Mouse (Mus musculus): ENCODE data around the gene Hivep2. TPM values are rescaled to one million over a fixed set of nuclear protein-coding genes. Genes with fewer than 3 reads are reported as not detected.

The Hivep2 gene
- polyA plus RNA-seq, 1 experiment from 2014 or later, result 0.32 TPM

DNA sequence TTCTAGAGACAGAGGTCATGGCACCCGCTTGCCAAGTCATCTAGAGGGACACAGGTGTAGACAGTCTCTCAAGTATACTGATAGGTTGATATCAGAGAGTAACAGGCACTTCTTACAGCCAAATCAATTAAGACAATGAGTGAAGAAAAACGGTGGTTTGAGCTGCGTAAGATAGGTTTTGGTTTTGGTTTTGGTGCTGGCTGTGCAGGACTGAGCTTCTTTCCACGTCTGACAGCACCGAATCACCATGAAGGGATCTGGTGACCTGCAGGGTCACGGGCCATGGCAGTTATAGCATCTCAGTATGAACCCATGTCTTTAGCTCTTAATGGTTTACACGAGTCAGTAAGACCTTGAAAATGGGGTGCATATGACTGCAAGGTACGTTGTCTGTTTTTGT lies 84.7 kb downstream of the Hivep2 start:
- no peaks in the 10 kb centered on the region for H3K9me3 ChIP-seq (replicated peaks)
- no peak overlapping the region for H3K4me2 ChIP-seq
- ATAC-seq (ENCODE audit: insufficient read depth), result no peak
- no peak overlapping the region for H3K4me3 ChIP-seq (replicated peaks)
- H3K4me1 ChIP-seq (replicated peaks), result no peaks in the 10 kb centered on the region
- H3K27ac ChIP-seq (replicated peaks), result no peak overlapping the region
- H3K36me3 ChIP-seq (replicated peaks), result no peaks in the 10 kb centered on the region
- 60% methylated on average over 8 of the region's 8 CpGs for WGBS (ENCODE audit: insufficient replicate concordance)
- no peak overlapping the region for H3K9ac ChIP-seq
- H3K27me3 ChIP-seq, result no peaks in the 10 kb centered on the region

DNA sequence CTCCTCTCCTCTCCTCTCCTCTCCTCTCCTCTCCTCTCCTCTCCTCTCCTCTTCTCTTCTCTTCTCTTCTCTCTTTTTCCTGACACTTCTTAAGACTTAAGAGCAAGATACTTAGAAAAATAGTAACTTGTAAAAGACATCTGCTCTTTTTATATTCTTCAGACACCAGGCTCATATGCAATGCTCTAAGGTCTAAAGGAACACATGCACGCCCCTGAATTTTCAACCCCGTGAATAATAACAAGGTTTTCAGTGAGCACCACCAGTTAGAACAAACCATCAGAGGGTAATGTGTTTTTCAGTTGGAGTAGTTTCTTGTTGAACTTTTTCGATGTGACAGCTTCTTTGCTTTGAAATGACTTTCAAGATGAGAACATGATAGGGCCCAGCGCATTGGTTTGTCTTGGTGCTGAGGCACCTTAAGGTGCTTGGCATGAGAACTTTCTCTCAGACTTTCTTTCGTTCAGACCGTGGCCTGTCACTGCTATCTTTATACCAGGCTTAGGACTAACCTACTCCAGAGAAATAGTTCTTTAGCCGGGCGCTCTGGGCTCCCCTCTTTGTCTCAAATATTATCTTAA lies 86.3 kb downstream of the Hivep2 start:
- Histone ChIP-seq H3K4me3 (replicated peaks) (no peak overlapping the region), H3K36me3 (replicated peaks) (no peaks in the 10 kb centered on the region), H3K9me3 (replicated peaks) (no peaks in the 10 kb centered on the region), H3K4me2 (no peak overlapping the region), H3K27me3 (no peaks in the 10 kb centered on the region), H3K4me1 (replicated peaks) (no peaks in the 10 kb centered on the region), H3K27ac (replicated peaks) (no peak overlapping the region), H3K9ac (no peak overlapping the region)
- no peak for ATAC-seq (ENCODE audit: insufficient read depth)
- WGBS (ENCODE audit: insufficient replicate concordance), result 60% methylated on average over 8 of the region's 8 CpGs

DNA sequence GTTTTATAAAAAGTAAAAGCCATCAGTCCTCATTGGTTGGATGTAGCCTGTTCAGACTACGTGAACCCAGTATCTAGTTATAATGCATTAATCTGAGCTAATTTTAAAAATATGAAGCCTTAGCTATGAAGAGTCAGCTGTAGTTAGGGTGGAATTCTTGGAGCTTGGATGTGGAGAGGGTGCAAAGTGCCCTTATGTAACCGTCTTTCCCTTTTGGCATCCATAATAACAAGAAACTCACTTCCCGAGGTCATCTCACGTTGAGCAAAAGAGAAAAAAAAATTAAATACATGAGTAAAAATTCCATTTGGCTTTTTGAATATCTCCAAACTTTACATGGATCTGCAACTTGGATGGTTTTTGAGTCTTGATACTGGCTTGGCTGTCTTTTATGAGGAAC lies 89.0 kb downstream of the Hivep2 start:
- Histone ChIP-seq H3K4me3 (replicated peaks) (no peak overlapping the region), H3K9me3 (replicated peaks) (no peaks in the 10 kb centered on the region), H3K4me1 (replicated peaks) (no peaks in the 10 kb centered on the region), H3K27ac (replicated peaks) (no peak overlapping the region), H3K27me3 (no peaks in the 10 kb centered on the region), H3K4me2 (no peak overlapping the region), H3K36me3 (replicated peaks) (no peaks in the 10 kb centered on the region), H3K9ac (no peak overlapping the region)
- no peak for ATAC-seq (ENCODE audit: insufficient read depth)
- 67% methylated on average over 4 of the region's 4 CpGs for WGBS (ENCODE audit: insufficient replicate concordance)

DNA sequence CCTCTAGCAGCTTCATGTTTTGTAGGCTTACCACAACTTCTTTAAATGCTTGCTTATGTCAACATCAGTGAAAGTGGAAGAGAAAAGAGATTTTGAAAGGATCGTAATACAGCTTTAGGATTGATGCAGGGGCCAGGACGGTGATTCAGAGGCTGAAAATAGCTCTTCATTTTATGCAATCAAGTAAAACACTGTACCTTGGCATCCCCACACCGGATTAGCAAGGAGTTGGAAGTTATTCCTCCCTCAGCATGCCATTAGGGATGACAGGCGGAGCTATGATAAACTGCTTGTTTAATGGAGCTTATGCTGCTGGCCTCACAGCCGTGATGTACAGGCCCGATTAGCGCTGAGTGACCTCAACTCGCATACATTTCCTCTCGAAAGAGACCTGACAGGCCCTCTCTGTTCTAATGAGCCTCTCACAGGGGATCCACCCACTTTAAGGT lies 89.7 kb downstream of the Hivep2 start:
- Histone ChIP-seq H3K4me3 (replicated peaks) (no peak overlapping the region), H3K36me3 (replicated peaks) (no peaks in the 10 kb centered on the region), H3K27ac (replicated peaks) (no peak overlapping the region), H3K9me3 (replicated peaks) (no peaks in the 10 kb centered on the region), H3K4me1 (replicated peaks) (no peaks in the 10 kb centered on the region), H3K9ac (no peak overlapping the region), H3K27me3 (no peaks in the 10 kb centered on the region), H3K4me2 (no peak overlapping the region)
- WGBS (ENCODE audit: insufficient replicate concordance), result 58% methylated on average over 9 of the region's 9 CpGs
- no peak for ATAC-seq (ENCODE audit: insufficient read depth)

DNA sequence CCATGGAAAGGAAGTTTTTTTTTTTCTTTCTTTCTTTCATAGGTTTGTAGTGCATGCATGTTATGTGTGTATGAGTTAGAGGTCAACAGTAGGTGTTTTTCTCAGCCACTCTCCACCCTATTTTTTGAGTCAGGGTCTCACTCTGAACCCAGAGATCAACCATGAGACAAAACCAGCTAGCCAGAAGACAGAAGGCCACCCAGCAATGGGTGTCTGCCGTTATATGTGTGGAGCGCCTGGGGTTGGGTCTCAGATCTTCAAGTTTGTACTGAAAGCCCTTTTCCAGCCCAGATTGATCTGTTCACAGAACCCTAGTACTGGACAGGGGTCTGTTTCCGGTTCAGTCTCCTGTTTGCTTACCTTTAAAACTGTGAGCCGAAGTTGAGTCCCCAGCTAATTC lies 90.2 kb downstream of the Hivep2 start:
- ATAC-seq (ENCODE audit: insufficient read depth), result no peak
- H3K9ac ChIP-seq, result no peak overlapping the region
- no peaks in the 10 kb centered on the region for H3K4me1 ChIP-seq (replicated peaks)
- no peak overlapping the region for H3K4me2 ChIP-seq
- 67% methylated on average over 4 of the region's 4 CpGs for WGBS (ENCODE audit: insufficient replicate concordance)
- H3K36me3 ChIP-seq (replicated peaks), result no peaks in the 10 kb centered on the region
- no peaks in the 10 kb centered on the region for H3K27me3 ChIP-seq
- H3K27ac ChIP-seq (replicated peaks), result no peak overlapping the region
- H3K4me3 ChIP-seq (replicated peaks), result no peak overlapping the region
- no peaks in the 10 kb centered on the region for H3K9me3 ChIP-seq (replicated peaks)

DNA sequence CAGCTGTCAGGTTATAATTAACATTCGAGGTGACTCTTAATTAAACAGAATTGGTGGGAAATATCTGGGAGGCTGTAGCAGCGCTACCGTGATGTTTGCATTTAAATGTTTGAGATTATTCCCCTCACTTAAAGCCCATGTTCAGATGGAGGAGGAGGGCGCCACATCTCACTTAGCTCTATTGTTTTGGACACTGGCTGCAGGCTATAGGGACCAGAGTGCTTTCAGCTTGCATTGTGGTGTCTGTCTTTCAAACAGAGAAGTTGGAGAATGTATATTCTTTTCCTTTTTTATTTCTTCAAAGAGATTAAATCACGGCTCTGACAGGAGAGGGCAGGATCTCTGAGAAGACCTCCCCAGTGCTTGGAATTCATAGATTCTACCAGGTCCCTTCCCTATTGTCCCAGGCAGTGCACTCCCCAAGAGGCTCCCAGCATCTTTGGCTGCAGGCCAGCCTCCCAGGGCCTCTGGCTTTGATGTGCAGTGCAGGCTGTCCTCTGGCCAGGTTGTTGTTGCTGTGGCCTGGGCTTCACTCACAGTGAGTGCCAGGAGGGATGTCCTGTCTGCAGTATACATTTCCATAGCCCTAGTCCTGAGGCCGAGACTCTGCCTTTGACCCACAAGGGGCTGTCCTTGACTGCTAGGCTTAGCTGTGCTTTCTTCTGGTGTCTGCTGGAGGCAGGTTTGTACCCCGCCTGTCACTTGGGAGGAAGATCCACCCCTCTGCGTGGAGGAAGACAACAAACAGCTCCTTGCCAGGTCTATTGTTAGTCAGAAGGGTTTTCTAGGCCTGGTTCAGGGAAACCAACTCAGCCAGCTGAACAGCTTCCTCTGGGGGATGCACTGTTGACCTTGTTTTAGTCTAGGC lies 90.9 kb downstream of the Hivep2 start:
- Histone ChIP-seq H3K27me3 (no peaks in the 10 kb centered on the region), H3K36me3 (replicated peaks) (no peaks in the 10 kb centered on the region), H3K4me2 (no peak overlapping the region), H3K4me1 (replicated peaks) (no peaks in the 10 kb centered on the region), H3K9me3 (replicated peaks) (no peaks in the 10 kb centered on the region), H3K4me3 (replicated peaks) (no peak overlapping the region), H3K9ac (no peak overlapping the region), H3K27ac (replicated peaks) (no peak overlapping the region)
- no peak for ATAC-seq (ENCODE audit: insufficient read depth)
- WGBS (ENCODE audit: insufficient replicate concordance), result 55% methylated on average over 8 of the region's 8 CpGs

DNA sequence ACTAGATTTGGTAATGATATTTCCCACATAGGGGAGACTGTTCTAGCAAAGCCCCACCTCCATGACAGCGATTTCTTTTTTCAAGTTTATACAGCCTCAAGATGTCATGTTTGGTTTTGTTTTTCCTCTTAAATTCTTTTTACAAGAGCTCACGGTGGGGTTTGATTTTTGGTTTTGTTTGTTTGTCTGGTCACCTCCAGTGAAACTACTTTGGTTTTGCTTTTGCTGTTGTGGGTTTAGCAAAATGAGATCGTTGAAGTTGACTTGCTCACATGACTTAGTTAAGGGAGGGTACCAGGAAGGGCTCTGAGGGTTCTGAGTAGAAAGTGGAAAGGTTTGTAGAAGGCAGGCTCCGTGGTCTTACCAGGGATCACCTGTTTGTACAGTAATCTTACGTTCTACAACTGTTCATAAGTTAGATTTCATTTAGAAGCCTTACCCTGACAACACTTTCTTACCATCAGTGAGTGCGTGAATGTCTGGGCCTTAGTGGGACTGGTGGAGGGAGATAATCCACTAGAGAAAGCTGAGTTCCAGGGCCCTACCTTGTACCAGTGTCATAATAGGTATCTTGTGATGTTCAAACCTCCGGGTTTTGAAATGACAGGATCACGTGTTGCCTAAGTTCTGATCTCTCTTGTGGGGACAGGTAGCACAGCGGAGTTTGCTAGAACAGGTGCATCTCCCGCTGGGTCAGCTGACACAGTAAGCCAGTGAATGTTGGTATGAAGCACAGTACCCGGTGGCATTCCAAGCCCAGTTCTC lies 92.1 kb downstream of the Hivep2 start:
- Histone ChIP-seq H3K36me3 (replicated peaks) (no peaks in the 10 kb centered on the region), H3K27ac (replicated peaks) (no peak overlapping the region), H3K27me3 (no peaks in the 10 kb centered on the region), H3K9ac (no peak overlapping the region), H3K4me1 (replicated peaks) (no peaks in the 10 kb centered on the region), H3K4me3 (replicated peaks) (no peak overlapping the region), H3K9me3 (replicated peaks) (no peaks in the 10 kb centered on the region), H3K4me2 (no peak overlapping the region)
- 65% methylated on average over 11 of the region's 11 CpGs for WGBS (ENCODE audit: insufficient replicate concordance)
- no peak for ATAC-seq (ENCODE audit: insufficient read depth)

DNA sequence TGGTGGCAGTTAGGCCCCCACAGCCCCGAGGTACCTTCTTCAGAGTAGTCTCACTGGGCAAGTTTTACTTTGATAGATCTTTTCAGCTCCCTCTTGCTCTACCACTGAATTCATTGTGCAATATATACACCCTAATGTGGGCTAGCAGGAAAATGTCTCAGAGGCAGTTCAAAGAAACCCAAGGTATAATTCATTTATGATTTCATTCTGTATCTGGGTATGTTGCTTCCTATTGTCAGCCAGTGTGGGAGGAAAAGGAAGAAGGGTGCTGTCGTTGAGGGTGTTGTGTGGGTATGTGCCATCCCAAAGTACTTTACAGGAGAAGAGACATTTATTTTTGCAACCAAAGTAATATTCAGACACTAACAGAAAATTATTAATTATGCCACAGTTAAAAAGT lies 92.9 kb downstream of the Hivep2 start:
- H3K4me1 ChIP-seq (replicated peaks), result no peaks in the 10 kb centered on the region
- WGBS (ENCODE audit: insufficient replicate concordance), result 35% methylated on average over 2 of the region's 2 CpGs
- H3K27me3 ChIP-seq, result no peaks in the 10 kb centered on the region

DNA sequence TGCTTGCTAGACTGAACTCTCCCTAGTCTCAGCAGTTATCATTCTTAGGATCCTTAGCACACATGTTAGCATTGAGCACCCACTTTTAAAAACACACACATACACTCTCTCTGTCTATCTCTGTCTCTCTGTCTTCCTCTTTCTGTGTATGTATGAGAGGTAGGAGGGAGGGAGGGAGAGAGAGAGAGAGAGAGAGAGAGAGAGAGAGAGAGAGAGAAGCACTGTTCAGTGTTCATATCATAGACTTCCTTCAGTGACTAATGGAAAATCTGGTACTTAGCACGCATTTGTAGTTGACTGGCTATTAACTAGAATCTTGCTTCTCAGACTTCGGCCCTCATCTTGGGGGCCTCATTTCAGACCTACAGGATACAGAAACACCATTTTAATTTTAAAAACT lies 93.7 kb downstream of the Hivep2 start:
- Histone ChIP-seq H3K27me3 (no peaks in the 10 kb centered on the region), H3K9ac (no peak overlapping the region), H3K27ac (replicated peaks) (no peak overlapping the region), H3K4me3 (replicated peaks) (no peak overlapping the region), H3K4me2 (no peak overlapping the region), H3K9me3 (replicated peaks) (no peaks in the 10 kb centered on the region), H3K36me3 (replicated peaks) (no peaks in the 10 kb centered on the region), H3K4me1 (replicated peaks) (no peaks in the 10 kb centered on the region)
- no peak for ATAC-seq (ENCODE audit: insufficient read depth)
- 56% methylated on average over 2 of the region's 2 CpGs for WGBS (ENCODE audit: insufficient replicate concordance)

More for the DNA sequence above, 92.9 kb downstream of the Hivep2 start:
- ATAC-seq (ENCODE audit: insufficient read depth), result no peak
- no peak overlapping the region for H3K27ac ChIP-seq (replicated peaks)
- no peak overlapping the region for H3K4me3 ChIP-seq (replicated peaks)
- no peaks in the 10 kb centered on the region for H3K9me3 ChIP-seq (replicated peaks)
- H3K36me3 ChIP-seq (replicated peaks), result no peaks in the 10 kb centered on the region
- H3K4me2 ChIP-seq, result no peak overlapping the region
- H3K9ac ChIP-seq, result no peak overlapping the region

DNA sequence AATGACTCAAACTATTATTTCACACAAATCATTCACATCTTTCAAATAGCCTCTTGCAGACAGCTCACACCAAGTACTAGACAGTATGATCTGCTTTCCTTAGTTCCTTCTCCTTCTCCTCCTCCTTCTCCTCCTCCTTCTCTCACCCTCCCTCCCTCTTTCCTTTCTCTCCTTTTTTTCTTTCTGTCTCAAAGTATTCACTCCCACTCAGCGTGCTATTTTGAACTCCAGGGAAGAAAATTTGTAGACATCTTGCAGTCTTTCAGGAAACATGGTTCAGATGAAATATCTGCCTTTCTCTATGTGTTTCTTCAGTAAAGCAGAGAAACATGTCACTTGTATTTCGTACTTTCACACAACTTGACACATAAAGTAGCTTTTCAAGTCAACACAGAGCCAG lies 94.4 kb downstream of the Hivep2 start:
- H3K27me3 ChIP-seq, result no peaks in the 10 kb centered on the region
- no peak for ATAC-seq (ENCODE audit: insufficient read depth)
- no peak overlapping the region for H3K9ac ChIP-seq
- no peak overlapping the region for H3K4me2 ChIP-seq
- no peaks in the 10 kb centered on the region for H3K4me1 ChIP-seq (replicated peaks)
- no peak overlapping the region for H3K27ac ChIP-seq (replicated peaks)
- no peak overlapping the region for H3K4me3 ChIP-seq (replicated peaks)
- H3K36me3 ChIP-seq (replicated peaks), result no peaks in the 10 kb centered on the region
- H3K9me3 ChIP-seq (replicated peaks), result no peaks in the 10 kb centered on the region
- 53% methylated on average over 2 of the region's 2 CpGs for WGBS (ENCODE audit: insufficient replicate concordance)

DNA sequence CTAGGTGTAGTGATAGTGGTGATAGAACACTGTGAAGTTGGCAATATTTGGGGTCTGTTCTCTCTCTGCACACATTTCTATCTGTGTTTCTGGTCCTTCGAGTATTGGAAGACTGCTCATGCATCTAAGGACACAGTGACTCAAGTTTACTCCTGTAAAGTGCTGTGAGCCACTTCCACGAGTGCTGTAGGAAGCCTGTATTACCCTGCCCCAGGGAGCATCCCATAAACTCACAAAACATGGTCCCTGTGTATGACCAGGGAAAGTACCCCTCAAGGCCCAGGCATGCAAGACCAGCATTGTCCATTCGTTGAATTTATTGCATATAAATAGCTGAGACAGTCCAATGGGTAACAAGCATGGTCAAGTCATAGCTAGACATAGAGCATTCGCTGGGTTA lies 97.4 kb downstream of the Hivep2 start:
- Histone ChIP-seq H3K4me3 (replicated peaks) (no peak overlapping the region), H3K4me1 (replicated peaks) (no peaks in the 10 kb centered on the region), H3K9me3 (replicated peaks) (no peaks in the 10 kb centered on the region), H3K27ac (replicated peaks) (no peak overlapping the region), H3K9ac (no peak overlapping the region), H3K27me3 (no peaks in the 10 kb centered on the region), H3K4me2 (no peak overlapping the region), H3K36me3 (replicated peaks) (no peaks in the 10 kb centered on the region)
- 53% methylated on average over 4 of the region's 4 CpGs for WGBS (ENCODE audit: insufficient replicate concordance)
- ATAC-seq (ENCODE audit: insufficient read depth), result no peak

Data from liver, embryonic 15.5 days (tissue).